Mouse (Mus musculus) ES-E14 (cell line): ENCODE measurements at regions not wholly inside any gene's neighbourhood (a gene's known extent, or its start where the extent isn't known, plus 50 kb on each side); places are given as distances from the start of the nearest gene placed in this dataset.

Source experiments
- CHD2 ChIP-seq: IDR thresholded peaks from 2 replicates; pipeline ENCODE4 v1.6.1; 2014; ENCODE audit warnings: mild to moderate bottlenecking, low read depth, low read length, inconsistent platforms
- HCFC1 ChIP-seq: IDR thresholded peaks from 2 replicates; pipeline ENCODE4 v1.6.1; 2012; ENCODE audit warnings: low read length, inconsistent platforms, borderline replicate concordance; ENCODE audit not compliant: insufficient read depth
- MAFK ChIP-seq: IDR thresholded peaks from 2 replicates; pipeline ENCODE4 v1.6.1; 2014; ENCODE audit warnings: mild to moderate bottlenecking, low read depth, low read length, inconsistent platforms; ENCODE audit not compliant: insufficient read depth
- ZC3H11A ChIP-seq: IDR thresholded peaks from 2 replicates; pipeline ENCODE4 v1.6.1; 2012; ENCODE audit warnings: low read depth, mild to moderate bottlenecking, inconsistent platforms, low read length, borderline replicate concordance
- ZNF384 ChIP-seq: IDR thresholded peaks from 2 replicates; pipeline ENCODE4 v1.6.1; 2012; ENCODE audit warnings: low read depth, low read length, inconsistent platforms

GRCm38 (mm10) chr2:179277204-179277886 lies 164.9 kb upstream of the Cdh4 start:
- TF ChIP-seq ZNF384 (no peak), HCFC1 (no peak), CHD2 (no peak), ZC3H11A (no peak), MAFK (no peak)
